Mouse (Mus musculus): ENCODE data around the gene Sult2a5. TPM values are rescaled to one million over a fixed set of nuclear protein-coding genes. Genes with fewer than 3 reads are reported as not detected.

The Sult2a5 gene
- polyA plus RNA-seq (2016; fragmentation: Nextera tagmentation; extraction: Ambion mirVana), result not detected in 2 replicates

DNA sequence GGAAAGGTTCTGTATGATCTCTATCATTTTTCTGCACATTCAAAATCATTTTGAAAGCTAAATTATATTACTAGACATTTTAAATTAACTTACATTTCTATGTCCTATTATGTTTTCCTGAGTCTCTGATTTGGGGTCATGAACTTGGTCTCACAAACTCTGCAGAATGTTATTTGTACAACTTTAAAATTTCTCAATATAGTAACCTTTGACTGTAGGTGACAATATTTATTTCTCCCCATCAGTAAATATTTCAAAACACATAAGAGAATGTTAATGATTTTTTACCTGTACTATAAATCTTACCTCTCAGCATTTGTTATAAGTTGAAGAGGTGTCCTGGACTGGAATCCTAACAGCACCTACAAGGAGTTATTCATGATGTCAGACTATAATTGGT is at the start of gene Sult2a5:
Gene Sult2a5 (plus strand): TSS at position 301 of the 400 bp plus-strand sequence.
- Histone ChIP-seq H3K27ac (ENCODE audit: poor library complexity, severe bottlenecking) (no peak within 1 kb of the TSS), H3K4me3 (no peak within 1 kb of the TSS), H3K36me3 (no peaks in the 10 kb centered on the region), H3K9me3 (replicated peaks) (peaks cover 8% of the 10 kb centered on the region; the same call in 1 of the 2 replicates), H3K27me3 (replicated peaks) (no peaks in the 10 kb centered on the region), H3K4me1 (replicated peaks) (no peaks in the 10 kb centered on the region), H3K9ac (no peak within 1 kb of the TSS), H3K4me2 (no peak within 1 kb of the TSS)
- no peak for ATAC-seq (ENCODE audit: insufficient number of reproducible peaks, low FRiP score)

Other genes starting within 250 kb of the Sult2a5 start
- 0.17 TPM in 1 of 2 replicates, not detected in the other for gene Cabp5, start 225.8 kb upstream of the Sult2a5 start, polyA plus RNA-seq (2016; fragmentation: Nextera tagmentation; extraction: Ambion mirVana)
- gene Bsph1, start 173.1 kb upstream of the Sult2a5 start, polyA plus RNA-seq (2016; fragmentation: Nextera tagmentation; extraction: Ambion mirVana), result not detected in 2 replicates
- not detected in 2 replicates for gene Bsph2, start 52.9 kb upstream of the Sult2a5 start, polyA plus RNA-seq (2016; fragmentation: Nextera tagmentation; extraction: Ambion mirVana)
- not detected in 2 replicates for gene Sult2a2, start 109.5 kb downstream of the Sult2a5 start, polyA plus RNA-seq (2016; fragmentation: Nextera tagmentation; extraction: Ambion mirVana)
- gene Sult2a1, start 213.4 kb downstream of the Sult2a5 start, polyA plus RNA-seq (2016; fragmentation: Nextera tagmentation; extraction: Ambion mirVana), result not detected in 2 replicates

All from heart, embryonic 12.5 days (tissue).